Mouse (Mus musculus): ENCODE data around the gene Opcml. TPM values are rescaled to one million over a fixed set of nuclear protein-coding genes. Genes with fewer than 3 reads are reported as not detected.

The Opcml gene
- polyA plus RNA-seq, 1 experiment, result 0.02 TPM

DNA sequence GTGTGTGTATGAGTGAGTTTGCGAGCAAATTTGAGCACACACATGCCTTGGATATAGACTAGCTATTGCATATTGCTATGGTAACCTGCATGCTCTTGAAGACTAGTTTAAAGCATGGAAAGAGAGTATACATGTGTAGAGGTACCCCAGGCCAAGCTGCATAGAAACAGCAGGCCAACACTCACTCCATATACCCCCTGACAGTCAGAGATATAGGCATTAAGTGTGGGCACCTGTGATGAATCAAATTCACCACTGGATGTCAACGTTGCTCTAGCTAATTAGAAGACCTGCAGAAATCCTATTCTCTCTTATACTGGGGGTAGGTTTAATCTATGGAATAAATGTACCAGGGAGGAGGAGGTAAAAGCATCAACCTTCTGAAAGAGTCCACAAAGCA is 547.3 kb downstream of the Opcml start:
- 73% methylated on average over 2 of the region's 2 CpGs for WGBS
- H3K36me3 ChIP-seq (ENCODE audit: control insufficient read depth, insufficient read depth, low read length), result no peaks in the 10 kb centered on the region
- no peak overlapping the region for H3K4me3 ChIP-seq (ENCODE audit: extremely low read depth, insufficient read depth, insufficient read length)
- DNase-seq (ENCODE audit: low read depth in 1 of 2, low spot score in 2 of 2), result no peak
- H3K27me3 ChIP-seq (ENCODE audit: control insufficient read depth, insufficient read depth, low read length), result no peaks in the 10 kb centered on the region
- no peak overlapping the region for H3K27ac ChIP-seq (ENCODE audit: insufficient read depth, low read length)
- TF ChIP-seq CTCF (IDR thresholded peaks at IDR 0.05; ENCODE audit: extremely low read depth, insufficient read depth, insufficient read length, insufficient replicate concordance), result no peak
- TF ChIP-seq POLR2A (IDR thresholded peaks at IDR 0.05; ENCODE audit: low read depth, low read length), result no peak
- H3K4me1 ChIP-seq (ENCODE audit: control insufficient read depth, insufficient read depth, insufficient read length), result no peaks in the 10 kb centered on the region

DNA sequence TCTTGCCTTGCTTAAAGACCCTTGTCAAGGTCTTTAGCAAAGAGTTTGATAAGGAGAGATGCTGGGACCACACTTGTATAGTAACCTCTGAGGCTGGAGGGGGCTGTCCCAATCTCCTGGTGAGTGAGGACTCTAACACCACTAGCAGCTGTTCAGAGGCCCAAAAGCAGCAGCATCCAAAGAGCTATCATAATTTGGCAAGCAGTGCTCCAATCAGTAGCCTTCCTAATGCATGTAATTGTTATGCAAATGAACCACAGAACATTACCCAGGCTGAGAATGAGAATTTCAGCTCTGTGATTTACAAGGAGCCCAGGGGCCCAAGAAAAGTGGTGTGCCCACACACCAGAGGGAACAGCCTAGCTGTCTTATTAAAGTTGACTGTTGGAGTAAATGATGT is 564.4 kb downstream of the Opcml start:
- TF ChIP-seq CTCF (IDR thresholded peaks at IDR 0.05; ENCODE audit: extremely low read depth, insufficient read depth, insufficient read length, insufficient replicate concordance) (no peak), POLR2A (IDR thresholded peaks at IDR 0.05; ENCODE audit: low read depth, low read length) (no peak)
- no peak overlapping the region for H3K4me3 ChIP-seq (ENCODE audit: extremely low read depth, insufficient read depth, insufficient read length)
- no peaks in the 10 kb centered on the region for H3K4me1 ChIP-seq (ENCODE audit: control insufficient read depth, insufficient read depth, insufficient read length)
- no peaks in the 10 kb centered on the region for H3K36me3 ChIP-seq (ENCODE audit: control insufficient read depth, insufficient read depth, low read length)
- H3K27ac ChIP-seq (ENCODE audit: insufficient read depth, low read length), result no peak overlapping the region
- H3K27me3 ChIP-seq (ENCODE audit: control insufficient read depth, insufficient read depth, low read length), result no peaks in the 10 kb centered on the region
- no peak for DNase-seq (ENCODE audit: low read depth in 1 of 2, low spot score in 2 of 2)

DNA sequence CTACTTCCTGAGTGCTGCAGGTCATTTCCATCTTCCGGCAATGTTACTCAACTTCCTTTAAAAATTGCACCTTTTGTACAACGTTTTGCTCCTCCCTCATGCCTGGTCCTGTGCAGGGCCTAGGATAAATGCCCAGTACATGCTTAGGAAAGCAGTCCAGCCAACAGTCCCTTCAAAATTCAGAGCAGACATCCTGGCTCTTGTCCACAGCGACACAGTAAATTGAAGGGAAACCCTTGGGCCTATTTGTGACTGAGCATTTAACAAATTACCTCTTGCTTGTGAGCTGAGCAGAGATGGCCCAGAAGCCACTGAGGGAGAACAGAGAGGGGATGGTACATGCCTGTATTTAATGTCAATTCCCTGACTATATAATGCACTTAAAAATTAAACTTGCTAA is 567.4 kb downstream of the Opcml start:
- 63% methylated on average over 3 of the region's 3 CpGs for WGBS
- Histone ChIP-seq H3K36me3 (ENCODE audit: control insufficient read depth, insufficient read depth, low read length) (no peaks in the 10 kb centered on the region), H3K4me1 (ENCODE audit: control insufficient read depth, insufficient read depth, insufficient read length) (no peaks in the 10 kb centered on the region), H3K4me3 (ENCODE audit: extremely low read depth, insufficient read depth, insufficient read length) (no peak overlapping the region), H3K27me3 (ENCODE audit: control insufficient read depth, insufficient read depth, low read length) (no peaks in the 10 kb centered on the region), H3K27ac (ENCODE audit: insufficient read depth, low read length) (no peak overlapping the region)
- DNase-seq (ENCODE audit: low read depth in 1 of 2, low spot score in 2 of 2), result no peak
- TF ChIP-seq POLR2A (IDR thresholded peaks at IDR 0.05; ENCODE audit: low read depth, low read length) (no peak), CTCF (IDR thresholded peaks at IDR 0.05; ENCODE audit: extremely low read depth, insufficient read depth, insufficient read length, insufficient replicate concordance) (no peak)

DNA sequence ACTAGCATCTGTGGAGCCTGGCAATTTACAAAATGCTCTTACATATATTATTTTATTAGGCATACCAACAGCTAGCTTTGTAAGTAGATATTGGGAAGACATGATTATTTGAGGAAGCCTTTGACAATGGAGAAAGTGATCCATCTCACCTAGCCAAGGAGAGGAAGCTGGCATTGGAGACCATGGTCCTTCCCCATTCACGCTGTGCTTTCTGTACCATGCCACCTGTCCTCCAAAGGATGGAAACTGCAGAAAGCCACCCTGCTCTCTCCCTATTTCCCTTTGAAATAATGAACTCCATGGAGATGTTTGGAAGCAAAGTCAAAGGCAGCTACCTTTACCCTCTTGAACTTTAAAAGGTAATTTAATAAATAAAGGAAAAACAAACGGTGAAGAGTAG is 570.1 kb downstream of the Opcml start:
- Histone ChIP-seq H3K4me3 (ENCODE audit: extremely low read depth, insufficient read depth, insufficient read length) (no peak overlapping the region), H3K4me1 (ENCODE audit: control insufficient read depth, insufficient read depth, insufficient read length) (no peaks in the 10 kb centered on the region), H3K27ac (ENCODE audit: insufficient read depth, low read length) (no peak overlapping the region), H3K36me3 (ENCODE audit: control insufficient read depth, insufficient read depth, low read length) (no peaks in the 10 kb centered on the region), H3K27me3 (ENCODE audit: control insufficient read depth, insufficient read depth, low read length) (no peaks in the 10 kb centered on the region)
- no peak for DNase-seq (ENCODE audit: low read depth in 1 of 2, low spot score in 2 of 2)
- 83% methylated on average over 2 of the region's 2 CpGs for WGBS
- no peak for TF ChIP-seq POLR2A (IDR thresholded peaks at IDR 0.05; ENCODE audit: low read depth, low read length)
- TF ChIP-seq CTCF (IDR thresholded peaks at IDR 0.05; ENCODE audit: extremely low read depth, insufficient read depth, insufficient read length, insufficient replicate concordance), result no peak

DNA sequence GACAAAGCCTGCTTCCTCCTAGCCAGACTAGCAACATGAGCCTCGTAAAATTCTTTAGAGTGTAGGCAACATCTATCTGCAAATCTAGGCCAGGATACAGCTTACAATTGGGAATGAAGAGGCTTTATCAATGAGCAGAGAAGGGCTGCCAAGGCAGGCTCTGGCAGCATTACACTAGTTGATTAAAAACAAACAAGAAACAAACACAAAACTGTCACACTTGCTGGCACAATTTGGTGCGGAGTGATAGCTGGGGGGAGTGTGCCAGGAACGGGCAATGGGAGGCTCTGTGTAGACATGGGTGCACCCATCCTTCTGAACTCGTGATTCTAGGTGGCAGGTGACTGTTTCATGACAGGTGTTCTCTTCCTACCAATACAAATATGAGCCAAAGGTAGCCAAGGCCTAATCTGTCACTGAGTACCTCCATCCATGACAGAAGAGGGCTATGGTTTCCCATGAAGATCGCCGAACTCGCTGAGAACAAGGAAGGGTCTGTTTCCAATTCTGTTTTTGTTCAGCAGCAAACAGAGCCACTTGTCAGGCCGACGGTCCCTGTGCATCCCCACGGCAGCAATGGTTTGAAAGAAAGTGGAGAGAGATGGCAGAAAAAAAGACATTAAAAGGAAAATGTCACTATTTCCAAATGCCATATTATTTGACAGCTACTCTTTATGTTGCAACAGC is 574.0 kb downstream of the Opcml start:
- WGBS, result 84% methylated on average over 10 of the region's 10 CpGs
- Histone ChIP-seq H3K27ac (ENCODE audit: insufficient read depth, low read length) (no peak overlapping the region), H3K4me1 (ENCODE audit: control insufficient read depth, insufficient read depth, insufficient read length) (no peaks in the 10 kb centered on the region), H3K27me3 (ENCODE audit: control insufficient read depth, insufficient read depth, low read length) (no peaks in the 10 kb centered on the region), H3K36me3 (ENCODE audit: control insufficient read depth, insufficient read depth, low read length) (no peaks in the 10 kb centered on the region), H3K4me3 (ENCODE audit: extremely low read depth, insufficient read depth, insufficient read length) (no peak overlapping the region)
- no peak for TF ChIP-seq POLR2A (IDR thresholded peaks at IDR 0.05; ENCODE audit: low read depth, low read length)
- no peak for TF ChIP-seq CTCF (IDR thresholded peaks at IDR 0.05; ENCODE audit: extremely low read depth, insufficient read depth, insufficient read length, insufficient replicate concordance)
- DNase-seq (ENCODE audit: low read depth in 1 of 2, low spot score in 2 of 2), result no peak

DNA sequence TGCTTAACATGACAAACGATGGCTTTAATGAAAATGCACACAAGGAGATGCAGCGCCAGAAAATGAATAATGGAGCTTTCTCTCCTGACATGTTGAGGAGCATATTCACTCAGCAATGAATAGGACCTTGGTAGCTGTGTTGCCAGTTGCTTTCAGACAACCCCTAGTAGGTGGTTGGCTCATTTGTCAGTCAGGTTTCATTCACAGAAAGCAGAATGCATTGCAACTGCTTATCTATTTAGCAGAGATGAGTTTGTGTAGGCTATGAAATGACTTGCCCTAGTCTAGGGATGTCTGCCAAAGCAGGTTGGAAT is 574.5 kb downstream of the Opcml start:
- H3K27ac ChIP-seq (ENCODE audit: insufficient read depth, low read length), result no peak overlapping the region
- H3K36me3 ChIP-seq (ENCODE audit: control insufficient read depth, insufficient read depth, low read length), result no peaks in the 10 kb centered on the region
- 84% methylated on average over 2 of the region's 2 CpGs for WGBS
- TF ChIP-seq POLR2A (IDR thresholded peaks at IDR 0.05; ENCODE audit: low read depth, low read length) (no peak), CTCF (IDR thresholded peaks at IDR 0.05; ENCODE audit: extremely low read depth, insufficient read depth, insufficient read length, insufficient replicate concordance) (no peak)
- H3K4me1 ChIP-seq (ENCODE audit: control insufficient read depth, insufficient read depth, insufficient read length), result no peaks in the 10 kb centered on the region
- H3K4me3 ChIP-seq (ENCODE audit: extremely low read depth, insufficient read depth, insufficient read length), result no peak overlapping the region
- no peak for DNase-seq (ENCODE audit: low read depth in 1 of 2, low spot score in 2 of 2)
- H3K27me3 ChIP-seq (ENCODE audit: control insufficient read depth, insufficient read depth, low read length), result no peaks in the 10 kb centered on the region

DNA sequence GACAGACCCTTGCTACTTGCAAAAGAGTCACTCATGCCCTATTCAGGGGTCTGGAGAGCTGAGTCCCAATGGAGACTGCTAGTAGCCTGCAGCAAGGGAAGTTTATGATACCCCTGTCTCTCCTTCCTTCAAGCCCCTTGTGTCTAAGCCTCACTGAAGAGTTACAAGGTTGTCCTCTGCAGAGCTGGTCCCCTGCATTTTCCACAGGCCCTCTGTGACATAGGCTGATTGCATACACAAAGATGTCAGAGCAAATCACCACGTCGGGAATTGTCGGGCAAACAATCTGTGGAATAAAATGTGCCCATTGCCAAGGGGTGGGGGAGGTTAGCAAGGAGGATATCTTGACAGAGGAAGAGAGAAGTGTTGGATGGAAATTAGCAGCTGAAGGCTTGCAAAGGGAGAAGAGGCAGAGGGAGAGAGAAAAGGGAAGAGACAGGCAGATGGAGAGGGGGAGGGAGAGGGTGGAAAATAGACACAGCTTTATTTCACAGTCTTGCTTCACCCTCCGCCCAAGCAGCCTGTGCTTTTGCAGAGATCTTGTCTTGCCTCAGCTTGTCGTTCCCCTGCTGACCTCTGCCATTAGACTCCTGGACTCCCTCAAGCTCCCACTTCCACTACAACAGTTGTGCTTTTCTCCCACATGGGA is 596.1 kb downstream of the Opcml start:
- H3K27ac ChIP-seq (ENCODE audit: insufficient read depth, low read length), result no peak overlapping the region
- WGBS, result 69% methylated on average over 5 of the region's 5 CpGs
- DNase-seq (ENCODE audit: low read depth in 1 of 2, low spot score in 2 of 2), result no peak
- no peaks in the 10 kb centered on the region for H3K27me3 ChIP-seq (ENCODE audit: control insufficient read depth, insufficient read depth, low read length)
- TF ChIP-seq POLR2A (IDR thresholded peaks at IDR 0.05; ENCODE audit: low read depth, low read length) (no peak), CTCF (IDR thresholded peaks at IDR 0.05; ENCODE audit: extremely low read depth, insufficient read depth, insufficient read length, insufficient replicate concordance) (no peak)
- H3K36me3 ChIP-seq (ENCODE audit: control insufficient read depth, insufficient read depth, low read length), result no peaks in the 10 kb centered on the region
- H3K4me1 ChIP-seq (ENCODE audit: control insufficient read depth, insufficient read depth, insufficient read length), result no peaks in the 10 kb centered on the region
- no peak overlapping the region for H3K4me3 ChIP-seq (ENCODE audit: extremely low read depth, insufficient read depth, insufficient read length)

All from spleen, adult 2 months (tissue).